Mouse (Mus musculus): Measurements from ENCODE around the gene Specc1.

DNA sequence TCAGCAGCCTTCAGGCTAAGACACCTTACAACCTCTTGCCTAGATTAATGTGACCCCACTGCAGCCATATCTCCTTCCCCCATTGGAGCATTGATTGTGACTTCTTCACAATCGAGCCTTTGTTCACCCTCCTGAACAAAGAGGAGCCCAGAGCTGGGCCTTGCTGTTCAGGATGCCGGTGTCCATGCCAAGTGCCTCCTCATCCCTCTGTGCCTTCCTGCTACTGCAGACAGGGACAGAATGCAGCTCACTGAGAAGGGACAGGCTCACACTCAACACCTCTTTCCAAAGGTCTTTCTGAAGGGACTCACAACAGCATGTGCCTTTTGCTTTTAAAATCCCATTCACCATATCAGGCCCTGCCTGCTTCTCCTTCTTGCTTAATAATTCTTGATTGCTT is 113.0 kb downstream of the Specc1 start:
- no peak for TF ChIP-seq CTCF (IDR thresholded peaks at IDR 0.05; ENCODE audit: low read depth)
- TF ChIP-seq EP300 (IDR thresholded peaks at IDR 0.05; ENCODE audit: low read depth): no peak
